Mouse (Mus musculus) olfactory bulb, adult 2 months (tissue): ENCODE measurements around the gene Nacc1. TPM values are rescaled to one million over a fixed set of nuclear protein-coding genes. Genes with fewer than 3 reads are reported as not detected.

Experiments
- H3K27ac ChIP-seq: fragments of 200-500 bp; 2 replicates; pipeline ENCODE4 v1.5.1; 2012; ENCODE audit warnings: low read depth, low read length; ENCODE audit not compliant: insufficient read depth
- H3K4me1 ChIP-seq: fragments of 200-500 bp; 2 replicates; pipeline ENCODE4 v1.6.1; 2012; ENCODE audit warnings: low read length; ENCODE audit not compliant: control insufficient read depth, insufficient read depth
- H3K4me3 ChIP-seq: fragments of 200-500 bp; 2 replicates; pipeline ENCODE4 v1.5.1; 2012; ENCODE audit warnings: mild to moderate bottlenecking, low read depth, low read length, moderate library complexity; ENCODE audit not compliant: insufficient read depth
- CTCF ChIP-seq: fragments of 200-500 bp; IDR thresholded peaks from 2 replicates; pipeline ENCODE4 v1.5.1; 2012; ENCODE audit warnings: low read depth, mild to moderate bottlenecking, low read length, moderate library complexity; ENCODE audit not compliant: insufficient read depth
- POLR2A ChIP-seq: fragments of 200-500 bp; IDR thresholded peaks from 2 replicates; pipeline ENCODE4 v1.6.1; 2012; ENCODE audit warnings: mild to moderate bottlenecking, low read depth, low read length, moderate library complexity; ENCODE audit not compliant: insufficient read depth
- WGBS: fragments of 180-500 bp; shearing (Covaris S2); methylation state at CpG from one replicate; pipeline ENCODE4 v1.1.7; 2018; 5-methylcytosine and 5-hydroxymethylcytosine counted together
- polyA plus RNA-seq: library from polyadenylated mRNA; stranded (reverse); fragments of >200 nt; gene quantifications from 2 replicates; pipeline ENCODE4 v1.2.4, GENCODE M21; 2012; ENCODE audit warnings: low replicate concordance; ENCODE audit not compliant: missing spikeins, insufficient read depth, insufficient read length

Gene Nacc1
- polyA plus RNA-seq, 1 experiment = not detected

DNA sequence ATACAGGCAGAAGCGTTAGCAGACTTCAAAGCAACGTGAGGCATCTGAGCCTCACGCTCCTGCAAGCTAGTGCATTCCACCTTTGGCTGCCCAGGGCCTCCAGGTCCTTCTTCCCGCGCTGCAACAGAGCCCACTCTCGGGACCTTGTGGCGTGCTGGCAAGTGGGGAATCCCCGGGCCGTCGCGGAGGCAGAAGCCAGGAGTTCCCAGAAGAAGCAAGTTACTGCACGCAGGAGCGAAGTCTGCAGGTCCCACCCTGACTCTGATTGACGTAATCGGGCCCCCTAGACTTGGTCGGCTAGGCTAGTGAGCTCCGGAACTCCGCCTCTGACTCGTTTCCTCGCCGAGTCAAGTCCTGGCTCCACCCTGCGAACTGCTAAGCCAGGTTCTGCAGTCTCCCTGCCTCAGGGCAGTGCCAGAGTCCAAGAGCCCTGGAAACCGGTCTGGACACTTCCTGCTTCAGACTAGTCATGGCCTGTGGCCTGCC lies 31.0 kb downstream of the Nacc1 start:
- peaks cover 22% of the 10 kb centered on the region for H3K4me1 ChIP-seq
- WGBS = 21% methylated on average over 23 of the region's 23 CpGs
- no peak overlapping the region for H3K27ac ChIP-seq
- TF ChIP-seq POLR2A = no peak
- TF ChIP-seq CTCF = no peak
- H3K4me3 ChIP-seq = peak overlapping the region; percentile 17

DNA sequence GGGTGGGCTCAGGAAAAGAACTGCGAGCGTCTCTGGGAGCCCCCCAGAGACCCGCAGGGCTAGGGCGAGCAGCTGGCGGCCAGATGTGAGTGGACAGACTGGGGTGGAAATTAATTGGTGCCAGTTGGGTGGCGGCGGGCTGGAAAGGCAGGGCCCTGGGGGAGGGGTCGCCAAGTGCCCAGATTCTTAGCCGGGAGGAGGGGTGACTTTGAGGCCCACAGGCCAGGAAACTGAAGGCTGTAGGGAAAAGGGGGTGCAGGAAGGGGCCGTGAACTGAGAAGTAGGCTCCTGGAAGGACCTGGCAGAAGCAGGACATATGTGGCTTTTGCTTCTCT lies 31.5 kb downstream of the Nacc1 start:
- WGBS = 21% methylated on average over 10 of the region's 10 CpGs
- TF ChIP-seq POLR2A (no peak), CTCF (no peak)
- peak overlapping the region; percentile 11 for H3K4me3 ChIP-seq
- H3K27ac ChIP-seq = no peak overlapping the region
- H3K4me1 ChIP-seq = peaks cover 18% of the 10 kb centered on the region

DNA sequence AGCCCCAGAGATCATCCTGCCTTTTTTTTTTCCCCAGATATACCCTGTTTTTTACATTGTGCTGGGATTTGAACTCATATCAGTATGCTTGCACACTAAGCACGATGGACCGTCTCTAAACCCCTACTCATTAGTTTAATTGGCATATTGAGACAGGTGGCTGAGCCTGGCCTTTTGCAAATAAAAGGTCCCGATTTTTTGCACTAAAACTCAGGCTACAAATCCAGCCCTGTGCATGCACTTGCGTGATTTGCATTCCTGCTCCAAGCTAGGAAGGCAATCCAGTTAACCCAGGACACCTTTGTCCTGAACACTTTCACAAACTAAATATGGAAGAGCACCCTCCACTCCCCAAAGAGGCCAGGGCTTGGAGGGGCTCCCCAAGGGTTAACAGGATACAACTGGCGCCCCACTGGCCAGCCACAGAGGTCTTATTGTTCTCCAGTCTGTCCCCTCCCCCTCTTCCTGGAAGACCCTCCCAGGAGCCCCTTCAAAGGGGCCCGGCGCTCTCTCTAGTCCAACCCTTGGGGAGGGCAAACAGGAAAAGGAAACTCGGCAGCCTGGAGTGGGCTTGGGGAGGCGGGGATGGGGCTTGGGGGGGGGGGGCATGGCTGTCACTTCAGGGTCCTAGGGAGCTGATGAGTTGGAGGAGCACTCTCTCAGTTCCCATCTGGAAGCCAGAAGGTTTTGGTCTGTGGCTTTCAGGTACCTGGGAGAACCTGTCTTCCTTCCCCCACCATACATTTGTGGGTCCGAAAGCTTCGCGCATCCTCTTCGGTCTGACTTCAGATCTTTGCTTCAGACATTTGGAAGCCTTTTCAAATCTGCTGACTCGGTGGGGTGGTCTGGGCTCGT lies 32.1 kb downstream of the Nacc1 start:
- H3K4me3 ChIP-seq = peak overlapping the region; percentile 11
- H3K4me1 ChIP-seq = peaks cover 14% of the 10 kb centered on the region
- WGBS = 27% methylated on average over 15 of the region's 15 CpGs
- TF ChIP-seq POLR2A (no peak), CTCF (no peak)
- H3K27ac ChIP-seq = no peak overlapping the region

DNA sequence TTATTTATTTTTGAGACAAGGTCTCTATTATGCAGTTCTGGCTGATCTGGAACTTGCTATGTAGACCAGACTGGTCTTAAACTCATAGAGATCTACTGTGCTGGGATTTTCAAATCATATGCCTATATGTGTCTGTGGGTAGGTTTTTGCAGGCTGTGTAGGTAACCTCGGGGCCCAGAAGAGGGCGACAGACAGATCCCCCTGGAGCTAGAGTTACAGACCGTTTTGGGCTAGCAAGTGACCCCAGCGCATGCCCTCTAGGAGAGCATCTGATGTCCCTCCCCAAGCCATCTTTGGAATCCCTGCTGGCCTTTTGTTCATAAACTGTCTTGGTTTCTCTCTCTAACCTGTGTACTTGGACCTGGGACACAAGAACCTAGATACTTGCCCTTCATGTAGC lies 33.1 kb downstream of the Nacc1 start:
- Histone ChIP-seq H3K4me3 (no peak overlapping the region), H3K27ac (no peak overlapping the region), H3K4me1 (peaks cover 6% of the 10 kb centered on the region; the same call in 1 of the 2 replicates)
- 54% methylated on average over 4 of the region's 4 CpGs for WGBS
- TF ChIP-seq POLR2A (no peak), CTCF (no peak)

DNA sequence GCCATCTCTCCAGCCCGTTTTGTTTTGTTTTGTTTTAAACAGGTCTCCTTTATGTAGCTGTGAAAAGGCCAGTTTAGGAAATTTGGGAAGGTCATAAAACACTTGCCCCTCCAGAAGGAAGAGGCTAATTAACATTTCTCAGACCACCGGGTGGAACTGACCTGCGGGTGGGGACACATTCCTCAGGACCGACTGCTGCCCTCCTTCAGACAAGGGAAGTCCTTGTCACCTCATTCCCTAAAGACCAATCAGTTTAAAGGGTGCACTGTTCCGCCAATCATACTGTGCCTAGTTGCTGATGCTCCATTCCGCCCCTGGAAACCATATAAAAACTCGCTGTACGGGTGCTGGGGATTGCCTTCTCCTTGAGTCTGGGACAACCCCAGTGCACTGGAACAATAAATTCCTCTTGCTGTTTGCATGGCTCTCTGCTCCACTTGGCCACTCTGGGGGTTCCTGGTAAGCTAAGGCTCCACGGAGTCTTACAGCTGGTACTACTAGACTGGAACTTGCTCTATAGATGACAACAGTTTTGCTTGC lies 34.5 kb downstream of the Nacc1 start:
- Histone ChIP-seq H3K4me3 (no peak overlapping the region), H3K4me1 (peaks cover 6% of the 10 kb centered on the region; the same call in 1 of the 2 replicates), H3K27ac (no peak overlapping the region)
- no peak for TF ChIP-seq CTCF
- TF ChIP-seq POLR2A = no peak
- 62% methylated on average over 9 of the region's 9 CpGs for WGBS

DNA sequence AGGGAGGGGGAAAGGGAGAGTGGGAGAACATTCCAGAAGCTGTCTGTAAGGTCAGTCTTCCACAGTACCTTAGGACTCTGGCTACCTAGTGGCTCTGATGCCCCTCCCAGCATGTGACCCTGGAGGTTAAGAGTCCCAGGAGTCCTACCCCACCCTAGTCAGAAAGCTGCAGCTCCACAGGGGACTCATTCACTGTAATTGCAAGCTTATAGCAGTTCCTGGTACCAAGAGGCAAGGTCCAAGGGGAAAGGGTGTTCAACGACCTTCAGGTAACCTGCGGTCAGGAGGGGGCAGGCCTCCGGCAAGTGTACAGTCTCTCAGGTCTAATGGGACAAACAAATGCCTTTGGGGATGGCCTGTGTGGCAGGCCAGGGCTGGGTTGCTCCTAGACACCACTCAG lies 37.4 kb downstream of the Nacc1 start:
- no peak for TF ChIP-seq POLR2A
- no peak overlapping the region for H3K27ac ChIP-seq
- WGBS = 64% methylated on average over 3 of the region's 3 CpGs

DNA sequence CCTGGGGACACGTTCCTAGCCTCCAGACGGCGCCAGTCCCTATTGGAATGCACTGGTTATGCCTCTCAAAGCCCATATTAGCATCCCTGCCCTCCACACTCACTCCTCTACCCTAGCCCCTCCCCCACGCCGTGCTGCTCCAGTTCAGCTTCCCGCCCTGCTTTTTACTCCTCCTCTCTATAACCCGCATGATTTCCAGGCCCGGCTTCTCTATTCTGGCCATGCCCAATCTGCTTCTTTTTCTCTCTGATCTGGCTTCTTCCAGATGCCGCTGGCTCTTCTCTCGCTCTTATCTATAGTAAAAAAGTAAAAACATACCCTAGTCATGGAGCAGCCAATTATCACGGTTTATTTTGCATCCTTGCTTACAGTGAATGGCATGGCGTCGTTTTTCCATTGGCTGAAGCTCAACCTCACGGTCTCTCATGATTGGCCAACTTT lies 40.2 kb downstream of the Nacc1 start:
- TF ChIP-seq POLR2A (no peak), CTCF (no peak)
- Histone ChIP-seq H3K4me3 (no peak overlapping the region), H3K4me1 (peaks cover 5% of the 10 kb centered on the region; the same call in 1 of the 2 replicates), H3K27ac (no peak overlapping the region)
- 5% methylated on average over 14 of the region's 14 CpGs for WGBS

More for the DNA sequence above, 37.4 kb downstream of the Nacc1 start:
- Histone ChIP-seq H3K4me3 (no peak overlapping the region), H3K4me1 (peaks cover 5% of the 10 kb centered on the region; the same call in 1 of the 2 replicates)

DNA sequence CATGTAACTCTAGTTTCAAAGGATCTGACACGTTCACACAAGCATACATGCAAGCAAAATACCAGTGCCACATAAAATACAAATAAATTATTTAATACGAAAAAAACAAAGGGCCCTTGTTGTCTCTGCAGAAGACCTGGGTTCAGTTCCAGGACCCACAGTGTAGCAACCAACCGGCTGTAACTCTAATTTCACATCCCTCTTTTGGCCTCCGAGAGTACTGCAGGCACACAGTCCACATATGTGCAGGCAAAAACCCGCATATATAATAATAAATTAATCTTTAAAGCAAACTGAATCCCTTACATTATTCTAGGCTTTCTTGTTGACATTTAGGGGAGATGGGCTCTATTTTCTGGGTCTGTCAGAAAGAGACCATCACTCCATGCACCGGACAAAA lies 40.9 kb downstream of the Nacc1 start:
- Histone ChIP-seq H3K4me1 (peaks cover 5% of the 10 kb centered on the region; the same call in 1 of the 2 replicates), H3K4me3 (no peak overlapping the region), H3K27ac (no peak overlapping the region)
- TF ChIP-seq POLR2A (no peak), CTCF (no peak)
- WGBS = 59% methylated on average over 6 of the region's 6 CpGs

DNA sequence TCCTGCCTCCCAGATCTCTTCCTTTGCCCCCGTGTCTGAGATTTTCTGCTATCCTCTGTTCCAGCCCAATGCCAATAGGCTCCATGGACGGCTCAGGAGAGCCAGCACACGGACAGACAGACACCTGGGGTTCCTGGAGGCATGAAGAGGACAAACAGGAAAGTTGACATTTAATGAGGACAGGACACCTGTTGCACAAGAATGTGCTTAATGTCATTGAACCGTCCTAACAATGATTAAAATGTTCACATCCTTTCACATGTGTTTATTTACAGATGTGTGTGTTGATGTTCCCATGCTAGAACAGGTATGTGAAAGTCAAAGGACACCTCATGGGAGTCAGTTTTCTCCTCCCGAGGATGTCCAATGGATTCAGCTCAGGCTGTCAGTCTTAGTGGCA lies 44.6 kb downstream of the Nacc1 start:
- Histone ChIP-seq H3K27ac (no peak overlapping the region), H3K4me1 (peaks cover 10% of the 10 kb centered on the region), H3K4me3 (no peak overlapping the region)
- TF ChIP-seq CTCF = no peak
- TF ChIP-seq POLR2A = no peak
- 79% methylated on average over 5 of the region's 5 CpGs for WGBS
